Mouse (Mus musculus) naive thymus-derived CD4-positive, alpha-beta T cell, adult 2 months (primary cell): ENCODE measurements at regions not wholly inside any gene's neighbourhood (a gene's known extent, or its start where the extent isn't known, plus 50 kb on each side); places are given as distances from the start of the nearest gene placed in this dataset.

Experiments
- DNase-seq: peaks from one replicate; pipeline ENCODE4 v3.0.0-alpha.2; 2011; ENCODE audit warnings: low read depth

GRCm38 (mm10) chr14:102882281-102882680 is 100.2 kb downstream of the Kctd12 start:
- no peak for DNase-seq

DNA sequence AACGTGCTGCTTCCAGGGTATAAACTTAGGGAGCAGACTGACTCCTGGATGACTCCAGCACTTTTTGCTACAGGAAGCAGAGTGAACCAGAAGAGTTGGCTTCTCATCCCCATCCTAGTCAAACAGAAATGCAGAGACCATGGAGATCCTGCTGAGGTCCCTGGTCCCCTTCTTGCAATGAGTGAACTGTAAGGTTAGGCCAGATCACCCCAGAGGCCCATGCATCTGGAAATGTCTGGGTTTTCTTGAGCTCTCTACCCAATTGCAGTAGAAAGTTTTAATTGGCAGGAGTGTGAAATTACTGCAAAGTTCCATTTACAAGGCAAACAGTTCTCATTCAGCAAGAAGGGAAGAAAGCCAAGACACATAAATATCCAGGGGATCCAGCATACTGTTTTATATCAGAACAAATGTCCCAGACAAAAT is 101.8 kb downstream of the Kctd12 start:
- no peak for DNase-seq

- DNase-seq: no peak
Measured at GRCm38 (mm10) chr14:102878572-102878971, 103.9 kb downstream of the Kctd12 start.

- DNase-seq: no peak
Measured at GRCm38 (mm10) chr14:102868160-102868559, 114.3 kb downstream of the Kctd12 start.

GRCm38 (mm10) chr14:102867697-102868096 is 114.7 kb downstream of the Kctd12 start:
- no peak for DNase-seq

GRCm38 (mm10) chr14:102866511-102866910 is 115.9 kb downstream of the Kctd12 start:
- DNase-seq: no peak

DNA sequence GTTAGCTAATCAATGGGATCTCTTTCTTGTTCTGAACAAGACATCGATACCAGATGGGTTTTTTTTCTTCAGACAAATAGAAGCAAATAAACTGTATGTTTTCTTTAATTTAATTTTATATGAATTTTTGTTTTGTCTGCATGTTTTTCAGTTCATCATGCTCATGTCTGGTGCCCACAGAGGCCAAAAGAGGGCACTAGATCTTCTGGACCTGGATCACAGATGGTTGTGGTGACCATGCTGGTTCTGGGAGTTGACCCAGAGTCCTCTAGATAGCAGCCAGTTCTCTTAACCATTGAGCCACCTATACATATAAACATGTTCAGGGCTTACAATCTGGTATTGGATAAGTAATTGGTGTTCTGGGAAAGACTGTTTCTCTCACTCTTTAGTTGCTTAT is 120.7 kb downstream of the Kctd12 start:
- DNase-seq: no peak

GRCm38 (mm10) chr14:102859361-102859871 is 123.0 kb downstream of the Kctd12 start:
- no peak for DNase-seq

GRCm38 (mm10) chr14:102855264-102855840 is 127.1 kb downstream of the Kctd12 start:
- DNase-seq: no peak

- DNase-seq: no peak
Measured at GRCm38 (mm10) chr14:102843700-102844099, 138.7 kb downstream of the Kctd12 start.

GRCm38 (mm10) chr14:102837602-102838001 is 144.8 kb downstream of the Kctd12 start:
- DNase-seq: no peak

- no peak for DNase-seq
Measured at GRCm38 (mm10) chr14:102835118-102835769, 147.2 kb downstream of the Kctd12 start.

- peak; percentile 28 for DNase-seq
Measured at GRCm38 (mm10) chr14:102828442-102828841, 154.0 kb downstream of the Kctd12 start.

GRCm38 (mm10) chr14:102827756-102828384 is 154.6 kb downstream of the Kctd12 start:
- DNase-seq: no peak

DNA sequence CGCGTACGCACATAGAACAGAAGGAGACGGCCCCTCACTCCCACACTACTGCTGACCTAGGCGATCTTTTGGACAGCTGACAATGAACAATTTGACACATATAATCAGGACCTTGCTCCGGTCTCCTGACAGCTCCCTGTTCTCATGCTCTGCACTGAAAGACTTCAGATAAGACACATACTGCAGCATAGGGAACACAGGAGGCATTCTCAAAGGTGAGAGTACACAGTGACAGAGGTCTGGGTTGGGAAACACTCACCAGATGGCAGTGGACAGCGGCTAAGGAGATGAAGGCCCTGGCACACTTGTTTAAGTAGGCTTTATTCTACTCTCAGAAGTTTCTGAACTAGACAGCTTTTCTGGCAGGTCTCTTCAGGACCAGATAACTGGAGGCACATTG is 156.9 kb downstream of the Kctd12 start:
- DNase-seq: no peak

DNA sequence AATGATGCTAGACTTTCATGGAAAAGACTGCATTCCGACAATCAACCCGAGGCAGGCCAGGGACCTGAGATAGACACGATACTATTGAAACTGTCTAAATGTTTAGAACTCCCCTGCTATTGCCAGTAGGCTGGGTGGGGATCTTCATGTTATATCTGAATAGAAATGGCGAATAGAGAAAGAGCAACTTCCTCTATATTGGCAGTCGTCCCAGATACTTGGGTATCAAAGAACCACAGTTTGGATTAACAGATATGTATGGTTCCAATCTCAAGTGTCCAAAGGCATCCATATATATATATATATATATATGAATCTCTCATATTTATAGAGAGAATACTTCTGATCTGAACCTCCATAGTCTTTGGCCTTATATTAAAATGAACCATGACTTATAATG is 161.8 kb downstream of the Kctd12 start:
- DNase-seq: no peak

GRCm38 (mm10) chr14:102811678-102812081 is 170.8 kb downstream of the Kctd12 start:
- no peak for DNase-seq

DNA sequence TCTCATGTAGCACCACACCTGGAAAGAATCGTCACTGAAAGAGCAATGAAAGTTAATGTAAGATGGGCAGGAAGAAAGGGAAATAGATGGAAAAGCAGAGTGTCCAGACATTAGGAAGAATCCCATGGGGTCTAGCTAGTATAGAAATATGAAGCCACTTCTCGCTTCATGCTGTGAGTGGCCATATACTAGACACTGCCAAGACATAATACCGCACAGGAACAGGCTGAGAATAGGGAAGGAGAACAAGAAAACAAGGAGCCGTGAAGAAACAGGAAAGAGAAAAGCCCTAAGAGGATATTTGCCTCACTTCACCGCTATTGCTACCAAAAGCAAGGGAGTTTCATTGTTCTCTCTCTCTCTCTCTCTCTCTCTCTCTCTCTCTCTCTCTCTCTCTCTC is 171.4 kb downstream of the Kctd12 start:
- DNase-seq: no peak

- DNase-seq: peak; percentile 46
Measured at GRCm38 (mm10) chr14:102810121-102810921, 172.1 kb downstream of the Kctd12 start.

DNA sequence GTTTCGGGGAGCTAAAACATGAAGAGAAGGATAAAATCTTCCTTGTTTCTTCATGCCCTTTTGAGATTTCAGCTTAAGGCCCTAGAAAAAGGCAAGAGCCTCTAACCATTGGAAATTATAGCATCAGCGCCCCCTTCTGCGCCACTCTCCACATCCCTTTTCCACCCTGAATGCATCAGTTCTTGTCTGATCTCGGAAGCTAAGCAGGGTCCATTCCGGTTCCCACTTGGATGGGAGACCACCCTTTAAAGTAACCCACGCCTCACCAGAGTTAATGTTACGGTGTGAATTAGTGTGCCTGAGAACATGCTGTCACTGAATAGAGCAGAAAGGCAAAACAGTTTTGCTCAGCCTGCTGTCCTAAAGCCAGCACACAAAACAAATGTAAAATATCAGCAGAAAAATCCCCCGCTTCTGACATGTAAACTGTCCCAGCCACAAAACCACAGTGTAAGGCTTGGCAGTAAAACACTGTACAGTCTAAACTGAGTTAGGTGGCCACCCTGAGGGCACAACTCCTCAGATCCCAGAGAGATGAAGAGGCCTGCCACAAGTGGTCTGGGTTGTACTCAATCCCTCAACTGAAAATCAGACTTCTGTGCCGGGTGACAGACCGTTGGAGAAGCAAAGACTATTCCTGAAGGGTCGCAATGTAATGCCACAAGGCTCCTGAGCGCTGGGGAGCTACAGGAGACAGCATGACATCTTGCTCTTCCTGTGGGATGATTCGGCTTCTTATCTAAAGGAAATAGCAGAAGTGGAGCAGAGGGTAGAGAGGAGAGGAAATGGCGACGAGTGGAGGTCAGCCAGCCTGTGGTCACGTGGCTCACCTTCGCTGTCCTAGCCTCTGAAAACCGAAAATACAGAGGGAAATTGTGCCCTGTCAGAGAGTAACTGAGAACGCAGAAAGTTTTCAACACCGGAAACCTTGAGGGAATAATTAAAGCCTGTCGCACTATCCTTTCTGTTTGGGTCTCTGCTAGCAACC is 176.2 kb downstream of the Kctd12 start:
- DNase-seq: peak; percentile 53

DNA sequence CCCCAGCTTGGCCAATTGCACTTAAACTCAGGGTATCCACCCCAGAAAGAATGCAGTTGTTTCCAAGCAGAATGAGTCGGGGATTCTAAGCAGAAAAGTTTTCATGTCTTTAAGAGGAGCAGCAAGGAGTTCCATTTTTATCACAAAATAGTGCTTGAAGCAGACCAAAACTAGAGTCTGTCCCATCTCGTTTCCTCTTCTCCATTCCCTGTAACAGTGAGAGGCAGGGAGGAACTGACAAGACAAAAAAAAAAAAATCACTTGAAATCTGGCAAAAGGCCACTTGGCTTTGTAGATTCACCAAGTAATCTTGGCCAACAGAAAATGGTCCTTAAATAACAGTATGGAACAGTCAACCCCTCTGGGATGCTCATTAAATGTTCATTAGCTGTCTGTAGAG is 186.8 kb downstream of the Kctd12 start:
- DNase-seq: no peak
